Mouse (Mus musculus) hindbrain, embryonic 11.5 days (tissue): ENCODE results near the gene Prkca. TPM values are rescaled to one million over a fixed set of nuclear protein-coding genes. Genes with fewer than 3 reads are reported as not detected.

Source experiments
- ATAC-seq: fragments of 200-750 bp; cut with Nextera tagmentation; 2 replicates; pipeline ENCODE4 v1.8.0; 2017; ENCODE audit warnings: mild to moderate bottlenecking, moderate TSS enrichment, moderate library complexity; ENCODE audit not compliant: low FRiP score
- DNase-seq: peaks from one replicate; pipeline ENCODE4 v3.0.0-alpha.2; 2015; ENCODE audit warnings: low spot score
- H3K27ac ChIP-seq: fragments of 300-500 bp; sonication (generic); 2 replicates; pipeline ENCODE4 v1.5.1; 2014; ENCODE audit warnings: mild to moderate bottlenecking, low read depth, low read length
- H3K27me3 ChIP-seq: fragments of 300-500 bp; sonication (generic); 2 replicates; pipeline ENCODE4 v1.6.1; 2014; ENCODE audit warnings: mild to moderate bottlenecking, low read length, moderate library complexity, mixed read lengths; ENCODE audit not compliant: control insufficient read depth, insufficient read depth
- H3K36me3 ChIP-seq: fragments of 300-500 bp; sonication (generic); 2 replicates; pipeline ENCODE4 v1.6.1; 2014; ENCODE audit warnings: mild to moderate bottlenecking, low read length, moderate library complexity, mixed read lengths; ENCODE audit not compliant: control insufficient read depth, insufficient read depth
- H3K4me1 ChIP-seq: fragments of 300-500 bp; sonication (generic); replicated peaks from 2 replicates; pipeline ENCODE4 v1.6.1; 2014; ENCODE audit warnings: low read length, mixed read lengths; ENCODE audit not compliant: control insufficient read depth, insufficient read depth
- H3K4me2 ChIP-seq: fragments of 300-500 bp; sonication (generic); replicated peaks from 2 replicates; pipeline ENCODE4 v1.6.1; 2014; ENCODE audit warnings: mild to moderate bottlenecking, low read depth, low read length
- H3K4me3 ChIP-seq: fragments of 300-500 bp; sonication (generic); 2 replicates; pipeline ENCODE4 v1.5.1; 2014; ENCODE audit warnings: low read depth, low read length
- H3K9ac ChIP-seq: fragments of 300-500 bp; sonication (generic); 2 replicates; pipeline ENCODE4 v1.6.1; 2014; ENCODE audit warnings: low read depth, low read length
- H3K9me3 ChIP-seq: fragments of 300-500 bp; sonication (generic); 2 replicates; pipeline ENCODE4 v1.6.1; 2016; ENCODE audit warnings: low read length; ENCODE audit not compliant: control insufficient read depth
- WGBS: fragments of 180-500 bp; shearing (Covaris S2); extraction: QIAGEN DNeasy Blood & Tissue Kit; methylation state at CpG from one replicate; pipeline ENCODE4 v1.1.7; 2014; 5-methylcytosine and 5-hydroxymethylcytosine counted together
- polyA plus RNA-seq: library from polyadenylated mRNA; unstranded; fragments of >200 nt; fragmentation: Nextera tagmentation; extraction: Ambion mirVana; gene quantifications from 2 replicates; pipeline ENCODE4 v1.2.1, GENCODE M21; 2014

Prkca gene
- polyA plus RNA-seq, 1 experiment from 2014 or later: 4.1 TPM

DNA sequence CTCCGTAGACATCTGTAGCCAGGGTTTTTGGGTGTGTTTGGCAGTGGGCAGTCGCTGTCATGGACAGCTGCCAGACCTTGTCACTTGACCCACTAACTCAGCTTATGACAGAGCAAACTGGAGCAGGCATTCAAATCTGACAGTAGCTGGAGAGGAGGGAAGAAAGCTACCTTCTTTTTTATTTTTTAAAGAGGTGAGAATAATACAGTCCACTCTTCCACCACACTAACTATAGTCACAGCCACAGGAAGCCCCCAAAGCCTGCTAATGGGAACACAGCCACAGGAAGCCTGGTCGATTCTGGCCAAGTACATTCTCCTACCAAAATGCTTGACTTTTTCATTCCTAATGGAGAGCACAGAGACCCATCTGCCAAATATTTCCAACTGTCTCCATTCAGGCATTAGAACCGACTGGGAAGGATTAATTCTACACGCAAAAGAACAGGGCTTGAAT lies 84.9 kb downstream of the Prkca start:
- 90% methylated on average over 5 of the region's 5 CpGs for WGBS
- no peak overlapping the region for H3K4me2 ChIP-seq
- no peak overlapping the region for H3K27ac ChIP-seq
- no peak overlapping the region for H3K9ac ChIP-seq
- H3K36me3 ChIP-seq: no peaks in the 10 kb centered on the region
- no peak for DNase-seq
- H3K27me3 ChIP-seq: no peaks in the 10 kb centered on the region
- no peak overlapping the region for H3K4me3 ChIP-seq
- H3K4me1 ChIP-seq: no peaks in the 10 kb centered on the region
- no peak for ATAC-seq
- H3K9me3 ChIP-seq: no peaks in the 10 kb centered on the region

- H3K4me1 ChIP-seq: no peaks in the 10 kb centered on the region
- DNase-seq (no peak), ATAC-seq (no peak)
- no peak overlapping the region for H3K27ac ChIP-seq
- WGBS: 83% methylated on average over 8 of the region's 8 CpGs
- H3K9me3 ChIP-seq: no peaks in the 10 kb centered on the region
- no peak overlapping the region for H3K9ac ChIP-seq
- no peaks in the 10 kb centered on the region for H3K36me3 ChIP-seq
- H3K27me3 ChIP-seq: no peaks in the 10 kb centered on the region
- no peak overlapping the region for H3K4me2 ChIP-seq
- H3K4me3 ChIP-seq: no peak overlapping the region
Observed at GRCm38 (mm10) chr11:108257921-108258320, 85.8 kb downstream of the Prkca start.

DNA sequence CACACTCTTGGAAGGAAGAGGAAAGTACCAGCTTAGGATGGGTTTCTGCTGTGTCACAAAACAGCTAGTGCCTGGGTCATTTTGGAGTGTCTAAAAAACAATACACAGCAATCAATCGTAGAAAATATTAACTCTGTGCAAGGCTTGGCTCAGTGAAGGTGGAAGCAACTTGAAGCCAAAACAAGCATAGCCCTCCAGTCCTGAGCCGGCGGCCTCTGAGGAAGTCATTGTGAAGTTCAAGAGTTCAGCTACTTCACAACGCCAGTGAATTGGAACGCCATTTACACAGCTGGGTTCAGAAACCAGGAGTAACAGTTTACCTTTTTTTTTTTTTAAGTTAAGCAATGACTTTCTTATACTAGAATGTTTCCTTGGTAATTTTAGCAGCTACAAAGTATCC lies 89.0 kb downstream of the Prkca start:
- ATAC-seq (no peak), DNase-seq (no peak)
- WGBS: 77% methylated on average over 5 of the region's 5 CpGs
- no peaks in the 10 kb centered on the region for H3K4me1 ChIP-seq
- H3K36me3 ChIP-seq: no peaks in the 10 kb centered on the region
- no peak overlapping the region for H3K27ac ChIP-seq
- H3K9ac ChIP-seq: no peak overlapping the region
- H3K4me3 ChIP-seq: no peak overlapping the region
- H3K27me3 ChIP-seq: no peaks in the 10 kb centered on the region
- H3K4me2 ChIP-seq: no peak overlapping the region
- no peaks in the 10 kb centered on the region for H3K9me3 ChIP-seq

DNA sequence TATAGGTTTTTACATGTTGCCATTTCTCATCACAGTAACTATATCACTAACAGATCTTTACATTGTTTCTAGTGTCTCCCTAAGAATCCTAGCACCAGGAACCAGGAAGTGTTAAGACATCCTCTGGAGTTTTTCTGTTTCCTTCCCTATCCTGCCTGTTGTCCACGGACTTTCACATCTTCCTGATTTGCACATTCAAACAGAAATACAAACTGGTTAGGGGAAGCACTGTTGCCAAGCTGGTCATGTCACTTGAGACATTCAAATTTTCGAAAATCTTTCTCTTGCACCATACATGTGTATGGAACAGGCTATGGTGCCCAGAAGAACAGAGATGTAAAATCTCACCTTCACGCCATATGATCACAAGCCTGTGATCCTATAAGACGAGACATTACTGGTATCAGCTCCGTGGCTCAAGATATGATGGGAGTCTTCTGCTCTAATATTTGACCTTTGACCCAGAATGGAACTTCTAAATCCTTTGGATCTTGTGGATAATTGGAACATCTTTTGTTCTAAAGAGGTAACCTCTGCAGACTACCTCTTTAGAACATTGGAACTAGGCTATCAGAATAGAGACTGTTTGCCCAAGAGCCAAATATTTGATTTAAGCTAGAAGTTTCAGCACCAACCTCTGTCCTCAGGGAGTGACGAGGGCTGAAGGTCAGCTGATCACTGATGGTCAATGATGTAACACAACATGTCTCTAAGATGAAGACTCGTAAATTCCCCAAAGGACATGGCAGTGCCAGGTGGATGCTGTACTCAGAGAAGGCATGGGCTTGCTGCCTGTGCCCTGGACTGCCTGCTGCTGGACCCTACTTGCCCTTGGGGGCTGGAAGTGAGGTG lies 91.6 kb downstream of the Prkca start:
- ATAC-seq: no peak
- H3K4me2 ChIP-seq: no peak overlapping the region
- WGBS: 88% methylated on average over 7 of the region's 7 CpGs

GRCm38 (mm10) chr11:108250829-108251637 lies 92.7 kb downstream of the Prkca start:
- Histone ChIP-seq H3K4me2 (no peak overlapping the region), H3K9ac (no peak overlapping the region), H3K4me1 (no peaks in the 10 kb centered on the region), H3K27ac (no peak overlapping the region), H3K4me3 (no peak overlapping the region), H3K9me3 (no peaks in the 10 kb centered on the region), H3K36me3 (no peaks in the 10 kb centered on the region), H3K27me3 (no peaks in the 10 kb centered on the region)
- ATAC-seq (no peak), DNase-seq (no peak)
- WGBS: 69% methylated on average over 13 of the region's 13 CpGs

More for the DNA sequence above, 91.6 kb downstream of the Prkca start:
- Histone ChIP-seq H3K36me3 (no peaks in the 10 kb centered on the region), H3K4me3 (no peak overlapping the region), H3K27ac (no peak overlapping the region), H3K27me3 (no peaks in the 10 kb centered on the region), H3K9me3 (no peaks in the 10 kb centered on the region), H3K9ac (no peak overlapping the region), H3K4me1 (no peaks in the 10 kb centered on the region)
- no peak for DNase-seq

- Histone ChIP-seq H3K4me1 (no peaks in the 10 kb centered on the region), H3K36me3 (no peaks in the 10 kb centered on the region), H3K27ac (no peak overlapping the region), H3K4me2 (no peak overlapping the region), H3K4me3 (no peak overlapping the region), H3K9ac (no peak overlapping the region), H3K9me3 (no peaks in the 10 kb centered on the region), H3K27me3 (no peaks in the 10 kb centered on the region)
- 70% methylated on average over 1 of the region's 1 CpGs for WGBS
- DNase-seq: no peak
- ATAC-seq: no peak
Observed at GRCm38 (mm10) chr11:108250146-108250635, 93.5 kb downstream of the Prkca start.

GRCm38 (mm10) chr11:108249487-108249886 lies 94.2 kb downstream of the Prkca start:
- no peak for DNase-seq

GRCm38 (mm10) chr11:108249047-108249403 lies 94.7 kb downstream of the Prkca start:
- H3K27me3 ChIP-seq: no peaks in the 10 kb centered on the region
- H3K9me3 ChIP-seq: no peaks in the 10 kb centered on the region
- no peak overlapping the region for H3K9ac ChIP-seq
- H3K4me3 ChIP-seq: no peak overlapping the region
- no peak overlapping the region for H3K4me2 ChIP-seq
- no peak overlapping the region for H3K27ac ChIP-seq
- no peak for DNase-seq
- H3K4me1 ChIP-seq: no peaks in the 10 kb centered on the region; the same call in 1 of the 2 replicates
- no peak for ATAC-seq
- 67% methylated on average over 3 of the region's 3 CpGs for WGBS
- no peaks in the 10 kb centered on the region for H3K36me3 ChIP-seq

More at GRCm38 (mm10) chr11:108249487-108249886, 94.2 kb downstream of the Prkca start:
- no peak for ATAC-seq
- no peaks in the 10 kb centered on the region for H3K27me3 ChIP-seq
- no peak overlapping the region for H3K9ac ChIP-seq
- H3K9me3 ChIP-seq: no peaks in the 10 kb centered on the region
- no peak overlapping the region for H3K4me3 ChIP-seq
- no peaks in the 10 kb centered on the region for H3K4me1 ChIP-seq
- no peaks in the 10 kb centered on the region for H3K36me3 ChIP-seq
- no peak overlapping the region for H3K27ac ChIP-seq
- 77% methylated on average over 5 of the region's 5 CpGs for WGBS
- H3K4me2 ChIP-seq: no peak overlapping the region
